Mouse (Mus musculus): ENCODE measurements around the gene Litaf.

GRCm38 (mm10) chr16:10974939-10975338 lies 91.0 kb downstream of the Litaf start:
- no peak for TF ChIP-seq MYC (IDR thresholded peaks at IDR 0.05; ENCODE audit: low read depth, low read length)
- no peak for TF ChIP-seq SIN3A (IDR thresholded peaks at IDR 0.05; ENCODE audit: low read length)
- no peak for TF ChIP-seq POLR2A (IDR thresholded peaks at IDR 0.05; ENCODE audit: low read depth, low read length)
- TF ChIP-seq RAD21 (IDR thresholded peaks at IDR 0.05; ENCODE audit: low read depth, low read length): no peak
- TF ChIP-seq CTCF (conservative IDR thresholded peaks at IDR 0.05 in 1 of 2, IDR thresholded peaks at IDR 0.05 in 1 of 2; ENCODE audit: low read depth in 2 of 2, low read length in 2 of 2): no peak
- no peak for TF ChIP-seq HCFC1 (IDR thresholded peaks at IDR 0.05; ENCODE audit: low read depth, low read length)
- no peak for TF ChIP-seq MEF2A (IDR thresholded peaks at IDR 0.05; ENCODE audit: borderline replicate concordance, low read depth, low read length)
- no peak for TF ChIP-seq EP300 (IDR thresholded peaks at IDR 0.05; ENCODE audit: low read length)
- TF ChIP-seq PAX5 (IDR thresholded peaks at IDR 0.05; ENCODE audit: low read length): no peak
- no peak for TF ChIP-seq TCF12 (IDR thresholded peaks at IDR 0.05; ENCODE audit: low read depth, low read length)
- TF ChIP-seq GABPA (IDR thresholded peaks at IDR 0.05; ENCODE audit: insufficient replicate concordance, low read depth, low read length): no peak
- TF ChIP-seq ZMIZ1 (IDR thresholded peaks at IDR 0.05; ENCODE audit: low read depth, low read length): no peak
- TF ChIP-seq JUND (conservative IDR thresholded peaks at IDR 0.05; ENCODE audit: low read depth, low read length): no peak
